Mouse (Mus musculus): ENCODE data around the gene Cilp2.

Cilp2 gene

DNA sequence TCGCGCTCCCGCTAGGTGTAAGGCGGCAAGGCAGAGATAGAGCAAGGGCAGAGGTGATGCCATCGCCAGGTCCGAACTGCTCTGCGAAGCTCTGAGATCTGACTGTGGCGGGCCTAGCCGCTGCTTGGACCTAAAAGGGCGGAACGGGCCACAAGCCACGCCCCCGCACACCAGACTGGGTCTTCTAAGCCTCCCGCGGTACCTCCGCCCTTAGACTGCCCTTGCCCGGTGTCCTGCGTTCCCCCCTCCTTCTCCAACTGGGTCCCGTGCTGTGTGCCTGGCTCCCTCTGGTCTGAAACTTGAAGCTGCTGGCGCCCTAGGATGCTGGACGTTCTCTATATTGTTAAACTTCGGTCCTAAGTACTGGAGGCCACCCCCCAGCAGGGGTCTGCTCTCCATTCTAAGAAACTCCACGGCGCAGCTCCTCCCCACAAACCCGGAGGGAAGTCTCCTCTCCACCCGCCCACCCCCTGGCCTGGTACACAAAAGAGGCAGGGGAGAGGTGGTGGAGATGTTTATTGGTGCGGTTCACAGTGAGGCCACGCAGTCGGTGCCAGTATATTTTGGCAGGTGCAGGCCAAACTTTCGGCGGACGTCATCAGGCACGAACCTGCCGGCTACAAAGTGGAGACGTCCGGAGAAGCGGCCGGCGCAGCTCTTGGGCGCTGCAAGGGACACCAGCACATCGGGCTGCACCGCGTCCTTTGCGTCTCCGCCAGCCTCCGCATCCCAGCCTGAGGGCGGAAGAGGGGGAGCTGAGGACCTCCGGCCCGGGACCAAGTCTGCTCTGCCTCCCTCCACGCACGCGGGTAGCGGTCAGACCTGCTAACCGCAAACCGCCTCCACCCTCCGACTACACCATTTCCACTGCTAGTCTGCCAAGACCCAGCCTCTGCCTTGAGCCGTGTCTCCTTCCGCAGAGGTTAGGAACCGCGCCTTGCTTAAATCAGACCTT lies at the start of gene Cilp2:
Gene Cilp2 (minus strand): TSS at position 399 of the 955 bp plus-strand sequence.
- no peak for DNase-seq (ENCODE audit: low spot score in 2 of 2)

- no peak for DNase-seq (ENCODE audit: low spot score in 2 of 2)
Observed at GRCm38 (mm10) chr8:69936050-69936794, 48.7 kb upstream of the Cilp2 start.

GRCm38 (mm10) chr8:69935431-69935830 lies 47.9 kb upstream of the Cilp2 start:
- DNase-seq (ENCODE audit: low spot score in 2 of 2): no peak

DNA sequence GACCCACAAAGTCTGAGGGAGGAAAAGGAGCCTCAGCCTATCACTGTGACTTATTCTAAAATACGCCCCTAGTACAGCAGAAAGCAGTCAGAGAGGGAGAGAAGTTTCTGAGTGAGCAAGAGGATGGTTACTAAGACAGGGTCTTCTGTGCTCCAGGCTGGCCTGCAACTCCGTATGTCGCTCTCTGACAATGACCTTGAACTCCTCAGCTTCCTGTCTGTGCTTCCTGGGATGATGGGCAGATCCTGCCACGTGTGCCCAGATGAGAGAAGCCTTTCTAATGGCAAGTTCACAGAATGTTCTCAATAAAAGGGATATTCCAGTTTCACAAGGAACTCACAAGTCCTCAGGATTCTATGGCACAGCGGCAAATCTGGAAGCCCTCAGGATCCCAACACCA lies 47.1 kb upstream of the Cilp2 start:
- DNase-seq (ENCODE audit: low spot score in 2 of 2): no peak

GRCm38 (mm10) chr8:69933811-69934210 lies 46.3 kb upstream of the Cilp2 start:
- no peak for DNase-seq (ENCODE audit: low spot score in 2 of 2)

DNA sequence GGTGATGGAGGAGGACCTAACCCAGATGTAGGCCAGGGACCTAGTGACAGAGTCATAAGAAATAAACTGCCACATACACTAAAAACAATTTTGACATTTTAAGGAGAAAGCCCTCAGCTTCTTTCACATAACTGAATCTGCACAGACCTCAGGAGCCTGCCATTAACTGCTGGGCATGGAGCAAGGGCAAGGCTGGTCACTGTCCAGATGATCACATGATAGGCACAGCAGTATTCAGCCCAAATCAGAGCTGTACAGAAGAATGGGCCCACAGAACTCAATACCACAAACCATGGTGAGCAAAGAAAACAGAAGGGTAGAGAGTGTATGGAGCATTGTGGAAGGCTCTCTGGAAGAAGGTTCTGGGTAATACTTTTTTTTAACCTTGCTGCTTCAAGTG lies 39.4 kb upstream of the Cilp2 start:
- DNase-seq (ENCODE audit: low spot score in 2 of 2): no peak

DNA sequence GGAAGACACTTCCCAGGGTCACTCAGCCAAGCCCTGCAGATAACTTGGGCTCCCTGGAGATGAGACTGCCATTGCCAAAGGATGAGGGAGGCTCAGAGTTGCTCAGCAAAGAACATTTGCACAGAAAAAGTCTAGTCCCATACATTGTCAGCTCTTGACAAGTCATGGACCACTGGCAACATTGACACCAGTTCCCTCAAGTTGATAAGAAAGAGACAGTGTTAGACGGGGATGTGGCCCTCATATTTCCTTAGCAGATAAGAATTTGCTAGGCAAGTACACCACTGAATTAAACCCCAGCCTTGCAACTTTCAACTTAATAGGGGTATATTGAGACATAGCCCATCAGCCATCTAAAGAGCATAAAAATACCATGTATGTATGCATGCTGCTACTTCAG lies 36.5 kb upstream of the Cilp2 start:
- no peak for DNase-seq (ENCODE audit: low spot score in 2 of 2)

DNA sequence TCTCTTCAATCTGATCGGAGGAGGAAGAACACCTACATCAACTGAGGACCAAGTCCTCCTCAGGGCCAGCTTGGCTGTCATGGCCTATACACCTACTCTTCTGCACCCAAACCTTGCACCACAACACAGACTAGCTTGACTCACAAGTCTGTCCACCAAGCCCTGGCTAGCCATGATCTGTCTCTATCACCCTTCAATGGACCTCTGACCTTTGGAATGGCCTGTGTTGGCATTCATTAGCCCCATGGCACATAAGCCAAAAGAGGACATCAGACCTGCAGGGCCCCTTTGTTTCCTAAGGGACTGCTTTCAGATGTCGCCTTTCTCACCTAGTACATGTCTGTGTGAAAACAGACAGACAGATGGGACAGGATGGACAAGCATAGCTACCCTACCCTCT lies 33.7 kb upstream of the Cilp2 start:
- DNase-seq (ENCODE audit: low spot score in 2 of 2): no peak

GRCm38 (mm10) chr8:69919876-69920662 lies 32.6 kb upstream of the Cilp2 start:
- DNase-seq (ENCODE audit: low spot score in 2 of 2): peak; percentile 53 to 57

- DNase-seq (ENCODE audit: low spot score in 2 of 2): peak; percentile 64 to 89
Observed at GRCm38 (mm10) chr8:69919010-69919409, 31.5 kb upstream of the Cilp2 start.

DNA sequence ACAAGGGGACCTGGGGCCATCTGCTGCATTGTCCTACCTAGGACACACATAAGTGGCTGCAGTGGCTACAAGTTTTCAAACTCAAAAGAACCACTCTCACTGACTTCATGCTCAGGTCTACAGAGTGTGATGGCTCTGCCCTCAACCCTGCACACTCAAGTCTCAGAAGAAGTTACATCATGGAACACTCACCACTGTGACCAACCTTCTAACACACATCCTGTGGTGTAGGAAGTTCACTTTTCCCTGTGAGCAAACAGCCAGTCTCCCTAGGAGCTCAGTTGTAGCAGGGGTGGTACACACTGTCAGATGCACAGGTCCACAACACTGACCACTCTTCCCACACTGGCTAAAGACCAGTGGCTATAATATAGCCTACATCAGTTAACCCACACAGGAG lies 31.0 kb upstream of the Cilp2 start:
- no peak for DNase-seq (ENCODE audit: low spot score in 2 of 2)

DNA sequence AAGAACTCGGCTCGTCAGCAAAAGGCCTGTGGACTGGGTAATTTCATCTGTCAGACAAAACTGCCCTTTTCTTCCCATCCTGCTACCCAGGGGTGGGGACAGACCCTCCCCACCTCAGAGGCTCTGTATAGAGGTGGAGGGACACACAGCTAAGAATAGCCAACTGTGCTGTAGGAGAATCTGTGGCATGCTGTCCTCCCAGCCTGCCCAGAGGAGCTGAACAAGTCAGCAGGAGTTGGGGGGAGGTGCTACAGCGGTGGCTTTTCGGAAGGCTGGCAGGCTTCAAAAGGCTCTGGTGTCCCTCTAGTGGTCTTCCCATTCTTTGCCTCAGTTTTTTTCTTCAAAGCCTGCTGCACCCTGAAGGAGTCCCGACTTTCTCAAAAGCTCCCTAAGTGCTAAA lies 28.3 kb upstream of the Cilp2 start:
- DNase-seq (ENCODE audit: low spot score in 2 of 2): no peak

- DNase-seq (ENCODE audit: low spot score in 2 of 2): no peak
Observed at GRCm38 (mm10) chr8:69914526-69914925, 27.0 kb upstream of the Cilp2 start.

- DNase-seq (ENCODE audit: low spot score in 2 of 2): no peak
Observed at GRCm38 (mm10) chr8:69912478-69913074, 25.1 kb upstream of the Cilp2 start.

- DNase-seq (ENCODE audit: low spot score in 2 of 2): no peak
Observed at GRCm38 (mm10) chr8:69911917-69912316, 24.4 kb upstream of the Cilp2 start.

GRCm38 (mm10) chr8:69907106-69907505 lies 19.6 kb upstream of the Cilp2 start:
- no peak for DNase-seq (ENCODE audit: low spot score in 2 of 2)

DNA sequence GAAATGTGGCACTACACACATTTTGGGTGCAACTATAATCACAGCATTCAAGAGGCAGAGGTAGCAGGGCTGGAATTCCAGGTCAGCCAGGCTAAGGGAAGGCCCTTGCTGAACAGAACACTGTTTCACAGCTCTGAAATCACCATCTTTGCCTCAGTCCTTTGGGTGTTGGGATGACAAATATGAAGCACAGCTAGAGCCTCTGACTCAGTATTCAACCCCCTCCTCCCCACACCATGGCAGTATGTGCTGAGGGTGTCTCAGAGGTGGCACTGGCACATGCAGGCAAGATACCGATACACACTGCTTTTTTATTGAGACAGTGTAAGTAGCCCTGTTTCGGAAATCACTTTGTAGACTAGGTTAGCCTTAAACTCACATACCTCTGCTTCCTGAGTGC lies 18.8 kb upstream of the Cilp2 start:
- no peak for DNase-seq (ENCODE audit: low spot score in 2 of 2)

DNA sequence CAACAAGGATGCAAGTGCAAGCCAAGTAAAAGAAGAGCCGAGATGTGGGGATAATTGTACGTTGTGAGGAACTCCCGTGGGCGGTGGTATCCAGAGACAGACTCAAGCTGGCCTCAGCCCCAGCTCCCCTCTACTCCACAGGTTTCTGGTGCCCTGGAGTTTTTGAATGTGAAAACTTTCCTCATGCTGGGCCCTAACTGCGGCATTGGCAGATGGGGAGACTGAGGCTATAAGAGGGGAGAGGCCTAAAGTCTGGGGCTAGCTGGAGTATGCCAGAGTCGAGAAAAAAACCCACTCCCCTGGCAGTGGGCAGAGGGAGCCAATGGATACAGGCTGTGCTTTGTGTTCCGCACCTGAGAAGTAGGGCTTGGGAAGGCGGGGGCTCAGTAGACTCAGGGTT lies 16.6 kb upstream of the Cilp2 start:
- no peak for DNase-seq (ENCODE audit: low spot score in 2 of 2)

GRCm38 (mm10) chr8:69903063-69903542 lies 15.6 kb upstream of the Cilp2 start:
- DNase-seq (ENCODE audit: low spot score in 2 of 2): peak; percentile 99

GRCm38 (mm10) chr8:69902163-69903062 lies 14.9 kb upstream of the Cilp2 start, which contains the start of the genes Tssk6, Ndufa13 and Yjefn3:
TSS of gene Tssk6 (plus strand) at chr8:69902184.
TSS of gene Ndufa13 (minus strand) at chr8:69902558.
TSS of gene Yjefn3 (minus strand) at chr8:69902712.
- DNase-seq (ENCODE audit: low spot score in 2 of 2): peak; percentile 48 to 51
